Mouse (Mus musculus) A20 (cell line): ENCODE measurements around the gene Fv1.
"Not testable (repeated sequence)": the region's sequence is repeated elsewhere in the genome, so short reads cannot be mapped to it uniquely, and the experiment has no call there.

Experiments used
- DNase-seq: peaks from one replicate; pipeline ENCODE4 v3.0.0-alpha.2; 2011; ENCODE audit warnings: low read depth, low spot score

The Fv1 gene

GRCm38 (mm10) chr4:147868450-147869031 is at the start of gene Fv1, which contains the start of gene Miip:
Fv1 (plus strand) TSS chr4:147868979.
Miip (minus strand) TSS chr4:147868816.
- DNase-seq: peak; percentile 97

- DNase-seq: not testable (repeated sequence)
Measured at GRCm38 (mm10) chr4:147819659-147820058, 49.1 kb upstream of the Fv1 start.

- DNase-seq: not testable (repeated sequence)
Measured at GRCm38 (mm10) chr4:147821414-147821813, 47.4 kb upstream of the Fv1 start.

GRCm38 (mm10) chr4:147824389-147824788 is 44.4 kb upstream of the Fv1 start:
- no peak for DNase-seq

- DNase-seq: not testable (repeated sequence)
Measured at GRCm38 (mm10) chr4:147839282-147839681, 29.5 kb upstream of the Fv1 start.

GRCm38 (mm10) chr4:147842871-147843270 is 25.9 kb upstream of the Fv1 start:
- DNase-seq: no peak

GRCm38 (mm10) chr4:147847614-147848583 is 20.9 kb upstream of the Fv1 start, which contains the start of gene Zfp933:
Zfp933 (minus strand) TSS chr4:147848366.
- peak; percentile 90 for DNase-seq

GRCm38 (mm10) chr4:147848584-147848991 is 20.2 kb upstream of the Fv1 start:
- DNase-seq: no peak

GRCm38 (mm10) chr4:147850776-147851175 is 18.0 kb upstream of the Fv1 start:
- no peak for DNase-seq

- no peak for DNase-seq
Measured at GRCm38 (mm10) chr4:147862051-147862450, 6.7 kb upstream of the Fv1 start.

- no peak for DNase-seq
Measured at GRCm38 (mm10) chr4:147865651-147866050, 3.1 kb upstream of the Fv1 start.

- no peak for DNase-seq
Measured at GRCm38 (mm10) chr4:147866056-147866455, 2.7 kb upstream of the Fv1 start.

GRCm38 (mm10) chr4:147866793-147867192 is 2.0 kb upstream of the Fv1 start:
- DNase-seq: not testable (repeated sequence)

- peak; percentile 31 for DNase-seq
Measured at GRCm38 (mm10) chr4:147867563-147868449, 973 bp upstream of the Fv1 start.

- peak; percentile 30 for DNase-seq
Measured at GRCm38 (mm10) chr4:147869238-147869637, 459 bp downstream of the Fv1 start.

GRCm38 (mm10) chr4:147875852-147876575 is 7.2 kb downstream of the Fv1 start:
- DNase-seq: no peak

GRCm38 (mm10) chr4:147878537-147878936 is 9.8 kb downstream of the Fv1 start:
- DNase-seq: no peak

- DNase-seq: no peak
Measured at GRCm38 (mm10) chr4:147879456-147879855, 10.7 kb downstream of the Fv1 start.

GRCm38 (mm10) chr4:147879865-147880264 is 11.1 kb downstream of the Fv1 start:
- no peak for DNase-seq

- no peak for DNase-seq
Measured at GRCm38 (mm10) chr4:147881792-147882191, 13.0 kb downstream of the Fv1 start.

GRCm38 (mm10) chr4:147883041-147883440 is 14.3 kb downstream of the Fv1 start:
- no peak for DNase-seq
